Mouse (Mus musculus): ENCODE results near the gene Gm20716. TPM values are rescaled to one million over a fixed set of nuclear protein-coding genes. Genes with fewer than 3 reads are reported as not detected.
"Not testable (repeated sequence)": the region's sequence is repeated elsewhere in the genome, so short reads cannot be mapped to it uniquely, and the experiment has no call there.

Gm20716 gene
- total RNA-seq, 2 experiments from 2014 or later: 26.6 to 27.7 TPM

- peak; percentile 14 to 28 for DNase-seq
Observed at GRCm38 (mm10) chr2:168166750-168167460, 63.3 kb downstream of the Gm20716 start.

GRCm38 (mm10) chr2:168161978-168162377 lies 68.2 kb downstream of the Gm20716 start:
- no peak for DNase-seq

- DNase-seq: no peak
Observed at GRCm38 (mm10) chr2:168161514-168161971, 68.6 kb downstream of the Gm20716 start.

- no peak for DNase-seq
Observed at GRCm38 (mm10) chr2:168160370-168160930, 69.7 kb downstream of the Gm20716 start.

- peak in 1 of 2 experiments; percentile 35 for DNase-seq
Observed at GRCm38 (mm10) chr2:168158911-168159711, 71.1 kb downstream of the Gm20716 start.

GRCm38 (mm10) chr2:168157974-168158373 lies 72.2 kb downstream of the Gm20716 start:
- DNase-seq: not testable (repeated sequence)

GRCm38 (mm10) chr2:168156361-168156760 lies 73.8 kb downstream of the Gm20716 start:
- no peak for DNase-seq

- DNase-seq: no peak
Observed at GRCm38 (mm10) chr2:168155666-168156065, 74.5 kb downstream of the Gm20716 start.

GRCm38 (mm10) chr2:168154090-168154881 lies 75.9 kb downstream of the Gm20716 start:
- DNase-seq: peak; percentile 77 to 89

GRCm38 (mm10) chr2:168149241-168149640 lies 80.9 kb downstream of the Gm20716 start:
- no peak for DNase-seq

GRCm38 (mm10) chr2:168147722-168148432 lies 82.3 kb downstream of the Gm20716 start:
- peak in 1 of 2 experiments; percentile 48 for DNase-seq

- no peak for DNase-seq
Observed at GRCm38 (mm10) chr2:168145437-168145836, 84.7 kb downstream of the Gm20716 start.

GRCm38 (mm10) chr2:168143794-168144193 lies 86.4 kb downstream of the Gm20716 start:
- no peak for DNase-seq

- no peak for DNase-seq
Observed at GRCm38 (mm10) chr2:168137161-168137560, 93.0 kb downstream of the Gm20716 start.

Small RNA genes within 50 kb of the gene (microRNA-seq; reads per million reads assigned to microRNA genes)
- not detected for gene Gm24561

Other genes with a start within 250 kb of the Gm20716 start
- gene Ripor3, start 219.7 kb downstream of the Gm20716 start, total RNA-seq (2021): 1 to 10 TPM; 2.1 TPM
- 1 to 10 TPM in 1 of 2 experiments, under 1 TPM in 1; 0.99 to 1.3 TPM for gene Pard6b, start 149.4 kb downstream of the Gm20716 start, total RNA-seq (2021)
- 10 to 100 TPM; 52.1 to 61.7 TPM for gene Adnp, start 23.3 kb downstream of the Gm20716 start, total RNA-seq (2021)
- 100 to 1,000 TPM; 104 to 123 TPM for gene Dpm1, start 227 bp upstream of the Gm20716 start, total RNA-seq (2021)
- 10 to 100 TPM; 14.3 to 15.8 TPM for gene Mocs3, start 258 bp upstream of the Gm20716 start, total RNA-seq (2021)
- not detected for gene Kcng1, start 51.4 kb upstream of the Gm20716 start, total RNA-seq (2021)

Data from adrenal gland, postnatal 36 days (tissue).